Mouse (Mus musculus) lung, embryonic 15.5 days (tissue): ENCODE measurements around the gene Trim37. TPM values are rescaled to one million over a fixed set of nuclear protein-coding genes. Genes with fewer than 3 reads are reported as not detected.

ENCODE experiments used
- ATAC-seq: fragments of 200-750 bp; cut with Nextera tagmentation; 2 replicates; pipeline ENCODE4 v1.8.0; 2017; ENCODE audit warnings: moderate number of reproducible peaks, borderline replicate concordance; ENCODE audit not compliant: low FRiP score, low TSS enrichment; ENCODE audit errors: extremely low read depth
- H3K27ac ChIP-seq: fragments of 300-500 bp; sonication (generic); 2 replicates; pipeline ENCODE4 v1.5.1; 2015; ENCODE audit warnings: moderate library complexity, mild to moderate bottlenecking, inconsistent platforms
- H3K27me3 ChIP-seq: fragments of 300-500 bp; sonication (generic); 2 replicates; pipeline ENCODE4 v1.6.1; 2015; ENCODE audit warnings: inconsistent platforms
- H3K36me3 ChIP-seq: fragments of 300-500 bp; sonication (generic); 2 replicates; pipeline ENCODE4 v1.6.1; 2015; ENCODE audit warnings: inconsistent platforms
- H3K4me1 ChIP-seq: fragments of 300-500 bp; sonication (generic); 2 replicates; pipeline ENCODE4 v1.6.1; 2015; ENCODE audit warnings: inconsistent platforms
- H3K4me2 ChIP-seq: fragments of 300-500 bp; sonication (generic); 2 replicates; pipeline ENCODE4 v1.6.1; 2015; ENCODE audit warnings: inconsistent platforms, mild to moderate bottlenecking, moderate library complexity
- H3K4me3 ChIP-seq: fragments of 300-500 bp; sonication (generic); 2 replicates; pipeline ENCODE4 v1.5.1; 2015; ENCODE audit warnings: mild to moderate bottlenecking, inconsistent platforms
- H3K9ac ChIP-seq: fragments of 300-500 bp; sonication (generic); 2 replicates; pipeline ENCODE4 v1.6.1; 2015; ENCODE audit warnings: inconsistent platforms
- H3K9me3 ChIP-seq: fragments of 300-500 bp; sonication (generic); 2 replicates; pipeline ENCODE4 v1.6.1; 2016; ENCODE audit warnings: inconsistent platforms
- WGBS: fragments of 180-500 bp; shearing (Covaris S2); methylation state at CpG from one replicate; pipeline ENCODE4 v1.1.7; 2015; 5-methylcytosine and 5-hydroxymethylcytosine counted together
- polyA plus RNA-seq: library from polyadenylated mRNA; unstranded; fragments of >200 nt; fragmentation: Nextera tagmentation; extraction: Ambion mirVana; gene quantifications from 2 replicates; pipeline ENCODE4 v1.2.1, GENCODE M21; 2015

Trim37 gene
- polyA plus RNA-seq, 1 experiment from 2014 or later, result 30.6 TPM

GRCm38 (mm10) chr11:87234743-87235485 lies 108.0 kb downstream of the Trim37 start:
- no peak overlapping the region for H3K4me3 ChIP-seq
- no peaks in the 10 kb centered on the region for H3K36me3 ChIP-seq
- no peak overlapping the region for H3K27ac ChIP-seq
- 90% methylated on average over 12 of the region's 12 CpGs for WGBS
- no peaks in the 10 kb centered on the region for H3K27me3 ChIP-seq
- H3K9ac ChIP-seq, result no peak overlapping the region
- ATAC-seq, result no peak
- no peaks in the 10 kb centered on the region for H3K4me1 ChIP-seq
- no peak overlapping the region for H3K4me2 ChIP-seq
- no peaks in the 10 kb centered on the region for H3K9me3 ChIP-seq

- no peaks in the 10 kb centered on the region for H3K27me3 ChIP-seq
- no peak overlapping the region for H3K4me3 ChIP-seq
- H3K4me2 ChIP-seq, result no peak overlapping the region
- WGBS, result 56% methylated on average over 5 of the region's 5 CpGs
- H3K9me3 ChIP-seq, result no peaks in the 10 kb centered on the region
- H3K27ac ChIP-seq, result no peak overlapping the region
- ATAC-seq, result no peak
- no peaks in the 10 kb centered on the region for H3K36me3 ChIP-seq
- no peak overlapping the region for H3K9ac ChIP-seq
- no peaks in the 10 kb centered on the region for H3K4me1 ChIP-seq
These were observed 108.6 kb downstream of the Trim37 start for GRCm38 (mm10) chr11:87235486-87235872.

DNA sequence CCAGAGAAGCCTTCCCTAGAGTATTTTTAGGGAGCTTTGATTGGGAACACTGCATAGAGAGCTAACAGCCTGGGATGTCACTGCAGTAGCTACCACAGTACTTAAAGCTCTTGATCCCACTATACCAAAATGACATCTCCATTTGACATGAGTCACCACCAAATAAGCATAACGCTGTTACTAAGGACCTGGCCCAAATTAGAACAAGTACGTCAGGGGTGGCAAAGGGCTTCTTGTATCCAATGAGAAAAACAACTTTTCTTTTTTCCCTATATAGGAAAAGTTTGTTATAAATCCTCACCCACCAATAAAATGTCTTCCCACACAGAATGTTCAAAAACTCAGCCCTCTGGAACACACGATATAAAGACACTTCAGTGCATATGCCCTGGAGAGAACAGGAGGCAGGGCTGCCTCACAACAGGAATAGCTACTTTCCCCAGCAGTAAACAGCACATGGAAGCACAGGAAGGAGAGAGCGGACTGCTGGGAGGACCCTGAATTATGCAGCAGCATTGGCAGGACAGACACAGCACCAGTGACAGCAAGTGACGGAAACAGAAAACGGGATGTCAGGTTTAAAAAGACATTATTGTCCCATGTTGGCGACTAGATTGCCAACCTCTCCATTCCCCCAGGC lies 112.1 kb downstream of the Trim37 start:
- Histone ChIP-seq H3K27me3 (no peaks in the 10 kb centered on the region), H3K4me1 (no peaks in the 10 kb centered on the region), H3K4me3 (no peak overlapping the region), H3K9ac (no peak overlapping the region), H3K27ac (no peak overlapping the region), H3K9me3 (no peaks in the 10 kb centered on the region), H3K4me2 (no peak overlapping the region), H3K36me3 (no peaks in the 10 kb centered on the region)
- WGBS, result 81% methylated on average over 7 of the region's 7 CpGs
- no peak for ATAC-seq

DNA sequence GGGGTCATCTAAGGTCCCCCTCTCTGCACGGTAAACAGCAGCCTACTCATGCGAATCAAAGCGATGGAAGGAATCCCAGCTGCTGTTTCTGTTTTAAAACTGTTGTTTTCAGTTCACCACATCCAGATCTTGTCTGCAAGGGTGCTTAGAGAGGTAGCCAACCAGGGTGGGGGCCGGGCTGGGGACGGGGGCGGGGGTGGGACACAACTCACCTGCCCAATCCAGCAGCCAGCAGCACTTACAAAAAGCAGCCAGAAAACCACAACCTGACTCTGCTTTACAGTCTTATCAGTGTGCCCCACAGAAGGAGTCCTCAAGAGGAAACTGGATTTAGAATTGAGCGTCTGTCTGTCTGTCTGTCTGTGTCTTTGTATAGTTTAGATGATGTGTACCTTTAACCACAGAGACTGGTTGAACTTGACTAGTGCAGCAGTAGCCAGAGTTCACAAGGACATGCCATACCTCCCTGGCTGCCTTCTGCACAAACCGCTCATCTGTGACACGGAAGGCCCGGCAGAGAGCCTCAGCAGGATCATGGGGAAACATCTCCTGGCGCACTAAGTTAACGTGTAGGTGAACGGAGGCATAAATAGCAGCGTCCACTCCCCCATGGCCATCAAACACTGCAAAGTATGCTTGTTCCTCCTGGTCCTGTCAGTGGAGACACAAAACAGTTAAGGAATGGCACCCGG lies 113.4 kb downstream of the Trim37 start:
- Histone ChIP-seq H3K4me2 (no peak overlapping the region), H3K4me1 (no peaks in the 10 kb centered on the region), H3K36me3 (no peaks in the 10 kb centered on the region), H3K4me3 (no peak overlapping the region), H3K9ac (no peak overlapping the region), H3K27ac (no peak overlapping the region), H3K27me3 (no peaks in the 10 kb centered on the region), H3K9me3 (no peaks in the 10 kb centered on the region)
- WGBS, result 82% methylated on average over 15 of the region's 15 CpGs
- no peak for ATAC-seq

DNA sequence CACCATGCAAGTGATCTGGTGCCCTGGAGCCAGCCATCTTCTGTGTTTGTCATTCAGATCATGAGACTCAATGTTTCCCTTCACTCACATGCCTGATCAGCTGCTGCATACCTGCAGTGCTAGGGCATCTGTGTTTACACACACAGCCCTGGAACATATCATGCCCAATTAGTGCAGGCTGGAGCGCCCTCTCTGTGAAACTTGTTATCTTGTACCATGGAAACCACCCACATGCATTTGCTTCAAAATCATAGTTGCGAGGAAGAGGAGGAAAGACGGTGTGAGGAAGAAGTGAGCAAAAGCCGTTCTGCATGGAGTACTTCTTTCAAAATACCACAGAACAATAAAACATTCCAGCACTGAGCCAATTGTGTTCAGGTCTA lies 113.9 kb downstream of the Trim37 start:
- ATAC-seq, result no peak
- Histone ChIP-seq H3K9ac (no peak overlapping the region), H3K4me1 (no peaks in the 10 kb centered on the region), H3K4me2 (no peak overlapping the region), H3K27ac (no peak overlapping the region), H3K27me3 (no peaks in the 10 kb centered on the region), H3K4me3 (no peak overlapping the region), H3K36me3 (no peaks in the 10 kb centered on the region), H3K9me3 (no peaks in the 10 kb centered on the region)
- WGBS, result 87% methylated on average over 4 of the region's 4 CpGs

DNA sequence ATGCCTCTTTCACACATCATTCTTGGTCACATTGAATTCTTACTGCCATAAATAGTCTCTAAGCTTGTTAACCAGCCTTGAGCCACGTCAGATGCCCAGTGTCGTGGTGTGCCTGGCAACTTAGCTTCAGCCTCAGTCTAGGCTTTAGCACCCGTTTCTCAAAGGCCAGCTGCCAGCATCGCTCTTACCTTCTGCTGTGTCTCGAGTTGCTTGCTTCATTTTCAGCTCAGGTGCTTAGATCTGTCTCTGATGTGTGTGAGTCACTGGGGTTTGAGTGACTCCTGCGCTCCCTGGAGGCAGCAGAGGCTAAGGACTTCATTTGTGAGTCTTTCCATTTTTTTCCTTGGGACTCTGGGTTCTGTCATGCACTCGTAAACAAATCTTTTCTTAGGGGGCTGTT lies 114.4 kb downstream of the Trim37 start:
- Histone ChIP-seq H3K4me2 (no peak overlapping the region), H3K4me1 (no peaks in the 10 kb centered on the region), H3K9ac (no peak overlapping the region), H3K27ac (no peak overlapping the region), H3K4me3 (no peak overlapping the region), H3K9me3 (no peaks in the 10 kb centered on the region), H3K27me3 (no peaks in the 10 kb centered on the region), H3K36me3 (no peaks in the 10 kb centered on the region)
- no peak for ATAC-seq
- 72% methylated on average over 7 of the region's 7 CpGs for WGBS

DNA sequence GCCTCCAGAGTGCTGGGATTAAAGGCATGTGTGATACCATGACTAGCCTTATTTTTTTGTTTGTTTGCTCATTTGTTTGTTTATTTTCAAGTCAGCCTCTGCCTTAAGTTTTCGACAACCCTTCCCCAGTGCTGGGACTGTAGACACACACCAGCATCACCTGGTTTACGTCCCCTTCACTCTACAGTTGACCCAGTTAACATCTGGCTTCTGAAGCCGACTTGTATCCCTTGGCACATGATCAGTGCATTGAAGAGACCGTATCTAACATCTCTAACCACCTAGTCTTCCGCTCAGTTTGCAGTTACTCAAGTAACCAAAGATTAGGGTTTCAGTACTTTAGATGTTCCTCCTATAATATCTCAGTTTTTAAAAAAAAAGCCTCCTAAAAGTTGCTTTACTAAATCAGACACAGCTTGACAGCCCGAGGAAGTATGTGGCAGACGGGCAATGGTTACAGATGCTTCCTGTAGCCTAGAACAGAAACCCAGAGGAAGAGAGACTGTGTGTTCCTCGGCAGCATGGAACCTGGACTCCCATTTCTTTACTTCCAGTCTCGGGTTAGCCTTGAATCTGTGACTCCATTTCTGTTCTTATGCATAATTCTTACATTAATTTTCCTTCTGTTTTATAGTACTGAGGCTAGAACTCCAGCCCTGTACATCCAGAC lies 118.4 kb downstream of the Trim37 start:
- Histone ChIP-seq H3K36me3 (no peaks in the 10 kb centered on the region), H3K4me1 (0 out of 2 replicates have a peak, but pooled peaks cover 3% of the 10 kb centered on the region), H3K9ac (no peak overlapping the region), H3K27ac (no peak overlapping the region), H3K4me2 (no peak overlapping the region), H3K4me3 (no peak overlapping the region), H3K27me3 (no peaks in the 10 kb centered on the region), H3K9me3 (no peaks in the 10 kb centered on the region)
- ATAC-seq, result no peak
- 71% methylated on average over 9 of the region's 9 CpGs for WGBS

- Histone ChIP-seq H3K27ac (no peak overlapping the region), H3K4me3 (no peak overlapping the region), H3K4me1 (0 out of 2 replicates have a peak, but pooled peaks cover 3% of the 10 kb centered on the region), H3K9ac (no peak overlapping the region), H3K36me3 (no peaks in the 10 kb centered on the region), H3K27me3 (no peaks in the 10 kb centered on the region), H3K9me3 (no peaks in the 10 kb centered on the region), H3K4me2 (no peak overlapping the region)
- 51% methylated on average over 4 of the region's 4 CpGs for WGBS
- no peak for ATAC-seq
These were observed 119.3 kb downstream of the Trim37 start for GRCm38 (mm10) chr11:87246107-87246651.

DNA sequence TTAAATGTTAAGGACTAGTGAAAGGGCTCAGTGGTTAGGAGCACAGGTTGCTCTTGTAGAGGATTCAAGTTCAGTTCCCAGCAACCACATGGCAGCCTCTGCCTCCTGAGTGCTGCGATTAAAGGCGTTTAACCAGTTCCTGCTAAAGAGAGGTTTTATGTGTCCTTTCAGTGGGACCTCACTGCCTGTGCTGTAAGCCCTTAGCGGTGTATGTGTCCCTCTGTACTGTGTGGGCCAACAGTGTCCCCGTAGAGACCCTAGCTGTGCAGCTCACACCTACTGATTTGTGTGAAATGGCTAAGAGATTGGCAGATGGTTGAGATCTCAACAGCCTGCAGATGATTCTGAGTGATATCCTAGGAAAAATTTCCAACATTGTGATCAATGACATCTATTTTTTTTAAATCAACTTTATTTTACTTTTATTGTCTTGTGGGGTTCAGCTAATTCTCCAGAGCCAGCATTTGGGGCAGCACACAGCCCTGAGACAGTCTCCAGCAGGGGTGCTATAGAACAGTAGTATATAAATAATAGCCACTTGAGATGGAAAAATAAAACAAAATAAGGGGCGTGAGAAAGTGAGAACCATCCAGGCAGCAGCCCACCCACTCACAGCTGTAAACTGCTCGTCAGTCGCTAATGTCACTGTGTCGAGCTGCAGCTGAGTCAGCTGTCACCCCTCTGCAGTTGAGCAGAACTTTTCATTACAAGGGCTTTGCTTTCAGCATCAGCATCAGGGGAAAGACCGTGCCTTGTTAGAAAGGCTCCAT lies 120.0 kb downstream of the Trim37 start:
- Histone ChIP-seq H3K36me3 (no peaks in the 10 kb centered on the region), H3K9me3 (no peaks in the 10 kb centered on the region), H3K27ac (no peak overlapping the region), H3K4me2 (no peak overlapping the region), H3K4me3 (no peak overlapping the region), H3K9ac (no peak overlapping the region), H3K27me3 (no peaks in the 10 kb centered on the region), H3K4me1 (0 out of 2 replicates have a peak, but pooled peaks cover 3% of the 10 kb centered on the region)
- 55% methylated on average over 9 of the region's 9 CpGs for WGBS
- ATAC-seq, result no peak

DNA sequence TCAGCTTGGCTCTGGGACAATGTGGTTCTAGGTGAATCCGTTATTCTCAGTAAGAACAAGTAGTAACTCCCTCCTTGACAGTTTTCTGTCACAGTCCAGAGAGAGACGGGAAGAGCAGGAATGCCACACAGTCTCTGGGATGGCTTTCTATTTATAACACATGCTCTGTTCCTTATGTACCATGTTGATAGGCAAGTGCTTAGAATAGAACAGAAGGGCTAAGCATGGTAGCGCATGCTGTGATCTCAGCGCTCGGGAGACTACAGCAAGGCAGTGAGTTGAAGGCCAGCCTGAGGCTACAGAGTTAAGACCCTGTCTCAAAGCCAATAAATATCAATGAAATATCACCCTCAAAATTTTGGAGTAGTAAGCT lies 120.6 kb downstream of the Trim37 start:
- WGBS, result 71% methylated on average over 5 of the region's 5 CpGs

GRCm38 (mm10) chr11:87250132-87250531 lies 123.3 kb downstream of the Trim37 start:
- H3K27ac ChIP-seq, result no peak overlapping the region
- H3K4me2 ChIP-seq, result no peak overlapping the region
- WGBS, result 67% methylated on average over 6 of the region's 6 CpGs
- H3K4me1 ChIP-seq, result 0 out of 2 replicates have a peak, but pooled peaks cover 3% of the 10 kb centered on the region
- no peak overlapping the region for H3K4me3 ChIP-seq
- no peaks in the 10 kb centered on the region for H3K36me3 ChIP-seq
- H3K9me3 ChIP-seq, result no peaks in the 10 kb centered on the region
- no peak overlapping the region for H3K9ac ChIP-seq
- no peaks in the 10 kb centered on the region for H3K27me3 ChIP-seq
- no peak for ATAC-seq

More for the DNA sequence above, 120.6 kb downstream of the Trim37 start:
- H3K9me3 ChIP-seq, result no peaks in the 10 kb centered on the region
- H3K27me3 ChIP-seq, result no peaks in the 10 kb centered on the region
- H3K36me3 ChIP-seq, result no peaks in the 10 kb centered on the region
- no peak overlapping the region for H3K4me3 ChIP-seq
- ATAC-seq, result no peak
- H3K4me1 ChIP-seq, result 0 out of 2 replicates have a peak, but pooled peaks cover 3% of the 10 kb centered on the region
- H3K4me2 ChIP-seq, result no peak overlapping the region
- no peak overlapping the region for H3K9ac ChIP-seq
- no peak overlapping the region for H3K27ac ChIP-seq
